Mouse (Mus musculus): ENCODE results near the gene Gtf2f2.

The Gtf2f2 gene

GRCm38 (mm10) chr14:75866706-75867333 is 143.8 kb downstream of the Gtf2f2 start:
- no peak for DNase-seq (ENCODE audit: low read depth in 2 of 2, low spot score in 2 of 2)

GRCm38 (mm10) chr14:75863549-75864409 is 146.9 kb downstream of the Gtf2f2 start:
- no peak for DNase-seq (ENCODE audit: low read depth in 2 of 2, low spot score in 2 of 2)

DNA sequence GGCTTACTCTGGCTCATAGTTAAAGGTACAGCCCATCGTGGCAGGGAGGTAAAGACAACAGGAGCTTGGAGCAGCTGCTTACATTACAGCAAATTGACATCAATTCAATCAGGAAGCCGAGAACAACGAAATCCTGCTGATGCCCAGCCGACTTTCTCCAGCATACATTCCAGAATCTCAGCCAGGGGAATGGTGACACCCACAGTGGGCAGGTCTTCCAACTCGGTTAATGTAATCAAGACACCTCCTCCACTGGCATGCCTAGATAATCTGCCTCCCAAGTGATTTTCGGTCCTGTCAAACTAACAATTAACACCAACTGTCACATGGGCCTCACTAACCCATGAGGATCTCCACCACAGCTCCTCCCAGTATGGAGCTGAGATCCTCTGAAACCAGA is 148.0 kb downstream of the Gtf2f2 start:
- no peak for DNase-seq (ENCODE audit: low read depth in 2 of 2, low spot score in 2 of 2)

DNA sequence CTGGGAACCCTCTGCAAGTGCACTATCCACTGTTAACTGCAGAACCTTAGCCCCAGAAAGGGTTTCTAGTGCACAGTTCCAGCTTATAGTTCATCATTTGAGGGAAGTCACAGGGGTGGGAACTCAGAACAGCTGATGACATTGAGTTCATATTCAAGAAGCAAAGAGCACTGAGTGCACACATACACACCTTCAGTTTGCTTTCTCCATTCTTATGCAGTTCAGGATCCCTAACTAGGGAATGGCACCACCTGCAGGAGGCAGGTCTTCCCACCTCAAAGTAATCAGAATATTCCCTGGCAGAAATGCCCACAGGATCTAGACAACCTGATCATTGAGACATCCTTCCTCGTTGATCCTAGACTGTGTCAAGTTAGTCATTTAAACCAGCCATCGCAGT is 151.0 kb downstream of the Gtf2f2 start:
- DNase-seq (ENCODE audit: low read depth in 2 of 2, low spot score in 2 of 2), result no peak

DNA sequence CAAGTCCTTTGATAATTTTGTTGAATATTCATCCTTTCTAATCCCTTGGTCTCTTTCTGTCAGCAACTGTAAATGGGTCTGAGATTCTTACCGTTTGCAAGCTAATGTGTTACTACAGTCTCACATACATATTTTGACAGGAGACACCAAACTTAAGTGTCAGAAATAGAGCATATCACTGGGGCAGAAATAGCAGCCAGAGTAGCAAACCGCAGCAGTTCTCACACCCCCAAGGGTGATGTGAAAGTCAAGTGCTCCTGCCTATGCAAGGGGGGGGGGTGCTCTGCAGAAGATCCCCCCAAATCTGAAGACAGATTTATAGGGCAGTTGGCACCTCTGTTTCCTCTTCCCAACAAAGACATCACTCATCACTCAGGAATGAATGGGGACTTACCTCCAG is 152.5 kb downstream of the Gtf2f2 start:
- no peak for DNase-seq (ENCODE audit: low read depth in 2 of 2, low spot score in 2 of 2)

DNA sequence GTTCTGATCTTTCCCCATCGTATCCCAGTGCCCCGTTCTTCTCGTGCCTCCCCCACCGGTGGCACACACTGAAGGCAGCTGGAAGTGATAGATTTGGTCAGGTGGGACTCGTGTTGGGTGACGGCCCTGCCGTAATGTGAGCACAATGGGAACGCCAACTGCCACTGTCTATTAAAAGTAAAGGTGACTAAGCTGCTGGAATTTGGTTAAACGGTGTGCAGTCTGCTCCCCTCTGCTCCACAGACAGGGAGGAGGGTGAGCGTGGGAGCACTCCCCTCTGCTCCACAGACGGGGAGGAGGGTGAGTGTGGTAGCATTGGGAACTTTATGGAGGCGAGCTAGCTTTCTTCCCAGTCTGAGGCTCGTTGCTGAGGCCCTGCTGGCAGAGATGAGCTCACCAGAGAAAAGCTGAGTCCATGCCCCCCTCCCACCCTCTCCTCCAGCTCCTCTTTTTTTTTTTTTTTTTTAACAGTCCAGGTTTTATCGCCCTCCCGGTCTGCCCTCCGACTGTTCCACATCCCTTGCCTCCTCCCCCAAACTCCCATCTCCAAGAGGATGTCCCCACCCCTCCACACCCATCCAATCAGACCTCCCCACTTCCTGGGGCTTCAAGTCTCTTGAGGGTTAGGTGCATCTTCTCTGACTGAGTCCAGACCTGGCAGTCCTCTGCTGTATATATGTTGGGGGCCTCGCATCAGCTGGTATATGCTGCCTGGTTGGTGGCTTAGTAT is 155.2 kb downstream of the Gtf2f2 start:
- no peak for DNase-seq (ENCODE audit: low read depth in 2 of 2, low spot score in 2 of 2)

GRCm38 (mm10) chr14:75852016-75852415 is 158.6 kb downstream of the Gtf2f2 start:
- no peak for DNase-seq (ENCODE audit: low read depth in 2 of 2, low spot score in 2 of 2)

DNA sequence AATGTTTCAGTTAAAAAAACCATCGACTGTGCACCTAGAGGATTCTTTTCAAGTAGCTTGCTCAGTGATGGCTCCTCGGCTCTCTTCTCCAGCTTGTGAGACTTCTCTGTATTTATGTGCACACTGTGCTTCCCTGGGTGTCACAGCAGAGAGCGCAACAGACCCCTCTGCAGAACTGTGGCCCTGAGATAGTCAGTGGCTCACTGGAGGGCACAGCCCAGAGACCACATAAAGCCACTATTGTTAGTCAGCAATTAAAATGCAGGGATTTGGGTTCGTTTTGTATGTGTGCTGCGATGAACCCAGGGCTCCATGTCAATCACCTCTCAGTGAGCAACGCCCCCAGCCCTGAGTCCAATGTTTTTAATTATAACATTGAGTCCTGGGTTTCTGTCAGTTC is 159.8 kb downstream of the Gtf2f2 start:
- DNase-seq (ENCODE audit: low read depth in 2 of 2, low spot score in 2 of 2), result no peak

DNA sequence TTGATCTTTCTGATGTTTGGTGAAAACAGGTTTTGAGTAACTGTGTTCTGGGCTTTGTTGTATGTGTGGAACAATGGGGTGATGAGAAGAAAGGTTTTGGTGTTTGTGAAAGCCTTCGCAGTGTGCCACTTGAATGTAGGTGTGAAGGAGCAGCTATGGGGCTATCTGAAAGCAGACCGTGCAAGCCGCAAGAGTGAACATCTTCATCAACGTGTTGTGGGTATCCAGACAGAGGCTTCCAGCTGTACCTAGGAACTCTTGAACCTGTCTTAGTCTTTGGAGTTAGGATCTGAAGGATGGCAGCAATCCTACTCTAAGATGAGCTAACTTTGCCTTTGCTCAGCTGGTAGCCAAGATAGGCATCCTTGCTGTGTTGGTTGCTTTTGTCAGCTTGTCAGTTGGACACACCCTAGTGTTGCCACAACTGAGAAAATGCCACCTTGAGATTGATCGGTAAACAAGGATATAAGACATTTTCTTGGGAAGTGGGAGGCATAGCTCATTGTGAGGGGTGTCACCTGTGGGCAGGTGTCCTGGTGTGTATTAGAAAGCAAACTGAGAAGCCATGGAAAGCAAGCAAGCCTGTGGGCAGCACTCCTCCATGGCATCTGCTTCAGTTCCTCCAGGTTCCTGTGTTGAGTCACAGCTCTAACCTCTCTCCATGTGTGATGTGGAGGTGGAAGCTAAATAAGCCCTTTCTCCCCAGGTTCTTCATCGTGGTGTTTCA is 160.7 kb downstream of the Gtf2f2 start:
- no peak for DNase-seq (ENCODE audit: low read depth in 2 of 2, low spot score in 2 of 2)

- no peak for DNase-seq (ENCODE audit: low read depth in 2 of 2, low spot score in 2 of 2)
Measured at GRCm38 (mm10) chr14:75849236-75849635, 161.4 kb downstream of the Gtf2f2 start.

DNA sequence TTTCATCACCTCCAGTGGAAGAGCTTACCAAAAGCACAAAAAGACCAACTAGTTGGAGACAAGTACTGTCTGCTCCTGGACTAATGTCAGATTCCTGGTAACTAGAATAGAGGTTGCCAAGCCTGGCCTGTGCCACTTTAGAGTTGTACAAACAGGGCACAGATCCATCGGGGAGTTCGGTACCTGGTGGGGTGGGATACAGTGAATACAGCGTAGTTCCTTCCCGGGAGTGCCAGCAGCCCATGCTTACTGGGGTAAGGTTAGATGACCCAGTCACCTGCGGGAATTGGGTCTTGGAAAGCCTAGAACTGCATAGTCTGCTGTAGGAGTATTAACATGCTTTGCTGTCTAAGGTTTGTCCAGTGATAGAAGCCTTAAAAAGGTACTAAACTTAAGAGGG is 162.2 kb downstream of the Gtf2f2 start:
- no peak for DNase-seq (ENCODE audit: low read depth in 2 of 2, low spot score in 2 of 2)

DNA sequence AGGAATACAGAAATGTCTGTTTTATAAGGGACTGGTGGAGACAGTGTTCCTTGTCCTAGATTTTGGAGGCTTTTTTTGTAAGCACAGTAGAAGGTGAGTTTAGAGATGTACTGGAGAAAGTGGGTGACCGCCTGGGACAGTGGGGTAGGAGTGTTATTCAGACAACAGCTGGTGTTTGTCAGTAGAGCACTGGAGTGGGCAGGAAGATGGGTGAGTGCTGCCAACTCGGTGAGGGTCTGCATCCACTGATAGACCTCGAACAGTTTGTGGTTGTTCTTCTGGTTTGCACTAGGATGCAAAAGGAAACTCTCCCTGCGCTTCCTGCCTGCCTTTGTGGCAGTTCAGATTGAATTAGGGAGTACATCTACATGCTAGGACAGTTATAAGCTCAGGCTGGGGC is 163.0 kb downstream of the Gtf2f2 start:
- DNase-seq (ENCODE audit: low read depth in 2 of 2, low spot score in 2 of 2), result no peak

Data from CD8-positive naive resting alpha-beta T cell, adult 2 months (primary cell).